Mouse (Mus musculus): Measurements from ENCODE around the gene Gm42517.

GRCm38 (mm10) chr5:108385632-108386031, 17.9 kb upstream of the Gm42517 start:
- no peak for TF ChIP-seq EP300 (IDR thresholded peaks at IDR 0.05; ENCODE audit: insufficient read depth, low read depth, low read length)
- no peak for TF ChIP-seq CTCF (IDR thresholded peaks at IDR 0.05)

Data from heart, adult 2 months (tissue).